Mouse (Mus musculus) megakaryocyte, embryonic 14.5 days (primary cell): ENCODE data around the gene Washc1. TPM values are rescaled to one million over a fixed set of nuclear protein-coding genes. Genes with fewer than 3 reads are reported as not detected.
"Not testable (repeated sequence)": the region's sequence is repeated elsewhere in the genome, so short reads cannot be mapped to it uniquely, and the experiment has no call there.

Experiments used
- H3K27me3 ChIP-seq: replicated peaks from 2 replicates; pipeline ENCODE3; 2012; ENCODE audit warnings: inconsistent platforms
- H3K36me3 ChIP-seq: replicated peaks from 2 replicates; pipeline ENCODE3; 2012; ENCODE audit warnings: low read length, inconsistent platforms, mixed read lengths
- H3K4me1 ChIP-seq: 2 replicates; pipeline ENCODE4 v1.6.1; 2012; ENCODE audit warnings: inconsistent platforms
- H3K4me3 ChIP-seq: replicated peaks from 2 replicates; pipeline ENCODE3; 2012; ENCODE audit warnings: moderate library complexity, mild to moderate bottlenecking, inconsistent platforms
- H3K9me3 ChIP-seq: 2 replicates; pipeline ENCODE4 v1.6.1; 2012; ENCODE audit warnings: inconsistent platforms
- FLI1 ChIP-seq: IDR thresholded peaks from 2 replicates; pipeline ENCODE4 v1.6.1; 2012; ENCODE audit warnings: low read length, inconsistent platforms, mixed read lengths
- GATA1 ChIP-seq: IDR thresholded peaks from 3 replicates; pipeline ENCODE4 v1.6.1; 2012; ENCODE audit warnings: mixed read lengths, low read length, inconsistent platforms, borderline replicate concordance
- polyA plus RNA-seq: library from polyadenylated mRNA; stranded (reverse); fragments of >175 nt; gene quantifications from 2 replicates; pipeline ENCODE4 v1.2.3, GENCODE M21; 2012; ENCODE audit warnings: low replicate concordance; ENCODE audit not compliant: insufficient read depth

The Washc1 gene
- 19.3 and 64.7 TPM in 2 replicates for polyA plus RNA-seq

DNA sequence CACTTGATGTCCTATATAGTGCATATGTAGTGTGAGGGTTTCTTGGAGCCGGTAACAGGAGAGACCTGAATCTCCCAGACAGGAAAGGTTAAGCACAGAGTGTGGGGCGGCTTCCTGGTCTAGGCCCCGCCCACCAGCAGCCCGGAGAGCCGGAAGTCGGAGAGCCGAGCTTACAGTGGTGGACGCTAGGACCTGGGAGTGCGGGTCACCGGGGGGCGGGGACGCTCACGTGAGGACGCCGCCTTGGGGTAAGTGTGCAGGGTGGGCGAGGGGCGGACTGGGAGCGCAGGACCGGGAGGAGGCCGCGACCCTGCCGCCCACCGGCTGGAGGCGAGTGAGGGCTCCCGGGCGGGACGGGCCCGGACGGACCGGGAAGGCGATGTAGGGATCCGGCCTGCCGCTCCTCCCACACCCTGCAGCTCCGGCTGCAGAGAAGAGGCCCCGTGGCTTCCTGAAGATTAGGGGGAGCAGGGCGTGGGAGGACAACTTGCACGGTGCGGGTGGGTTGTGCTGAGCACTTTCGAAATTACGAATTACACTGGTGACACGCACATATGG lies at the start of gene Washc1:
TSS of gene Washc1 (plus strand) at position 144 of the 558 bp plus-strand sequence.
- peaks cover 38% of the 10 kb centered on the region for H3K36me3 ChIP-seq
- no peaks in the 10 kb centered on the region for H3K27me3 ChIP-seq
- no peaks in the 10 kb centered on the region for H3K9me3 ChIP-seq
- H3K4me1 ChIP-seq: peaks cover 72% of the 10 kb centered on the region
- TF ChIP-seq FLI1 (no peak), GATA1 (no peak)
- H3K4me3 ChIP-seq: peak within 1 kb of the TSS; percentile 97

DNA sequence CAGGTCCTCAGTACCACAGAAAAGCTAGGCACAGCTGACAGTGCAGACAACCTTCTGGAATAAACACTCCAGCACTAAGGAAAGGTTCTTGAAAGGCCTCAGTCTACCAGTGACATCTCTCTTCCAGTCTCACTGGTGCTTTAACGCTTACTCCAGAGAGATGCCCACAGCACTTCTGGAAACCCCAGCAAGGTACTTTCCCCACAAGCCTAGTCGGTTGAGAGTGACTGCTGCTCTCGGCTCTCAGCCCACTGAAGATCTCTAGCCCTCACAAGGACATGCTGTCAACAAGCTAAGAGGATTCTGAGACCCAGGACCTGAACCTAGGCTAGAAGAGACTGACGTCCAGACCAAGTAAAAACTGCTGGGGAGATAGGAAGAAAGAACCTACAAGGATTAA lies 46.2 kb upstream of the Washc1 start:
- H3K9me3 ChIP-seq: no peaks in the 10 kb centered on the region
- H3K4me1 ChIP-seq: peaks cover 55% of the 10 kb centered on the region
- no peaks in the 10 kb centered on the region for H3K36me3 ChIP-seq
- H3K27me3 ChIP-seq: no peaks in the 10 kb centered on the region
- no peak overlapping the region for H3K4me3 ChIP-seq
- no peak for TF ChIP-seq GATA1

DNA sequence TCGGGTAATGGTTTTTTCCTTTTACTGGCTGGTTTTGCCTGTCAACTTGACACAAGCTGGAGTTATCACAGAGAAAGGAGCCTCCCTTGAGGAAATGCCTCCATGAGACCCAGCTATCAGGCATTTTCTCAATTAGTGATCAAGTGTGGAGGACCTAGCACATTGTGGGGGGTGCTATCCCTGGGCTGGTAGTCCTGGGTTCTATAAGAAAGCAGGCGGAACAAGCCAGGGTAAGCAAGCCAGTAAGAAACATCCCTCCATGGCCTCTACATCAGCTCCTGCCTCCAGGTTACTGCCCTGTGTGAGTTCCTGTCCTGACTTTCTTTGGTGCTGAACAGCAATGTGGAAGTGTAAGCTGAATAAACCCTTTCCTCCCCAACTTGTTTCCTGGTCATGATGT lies 42.3 kb upstream of the Washc1 start:
- H3K4me1 ChIP-seq: peaks cover 67% of the 10 kb centered on the region
- not testable (repeated sequence) for H3K36me3 ChIP-seq, H3K9me3 ChIP-seq

DNA sequence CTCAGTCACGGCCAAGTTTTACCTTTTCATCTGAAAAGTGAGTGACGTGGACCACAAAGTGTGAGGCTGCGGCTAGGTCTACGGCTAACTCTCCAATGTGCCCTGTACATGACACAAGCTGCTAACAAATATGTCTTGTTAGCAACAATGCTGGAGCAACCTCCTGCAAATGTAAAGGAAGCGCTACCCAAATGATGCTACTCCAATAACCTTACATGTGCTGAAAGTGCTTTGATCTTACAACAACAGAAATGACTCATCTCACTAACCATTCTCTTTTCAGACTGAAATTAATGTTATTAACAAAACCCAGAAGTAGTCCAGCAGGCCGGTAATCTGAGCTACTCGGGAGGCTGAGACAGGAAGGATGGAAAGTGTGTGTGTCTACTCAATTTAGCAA lies 37.4 kb upstream of the Washc1 start:
- Histone ChIP-seq H3K4me1 (peaks cover 63% of the 10 kb centered on the region), H3K9me3 (no peaks in the 10 kb centered on the region), H3K36me3 (peaks cover 9% of the 10 kb centered on the region), H3K4me3 (peak overlapping the region; percentile 55), H3K27me3 (no peaks in the 10 kb centered on the region)
- TF ChIP-seq FLI1: no peak
- TF ChIP-seq GATA1: no peak

More for the DNA sequence above, 42.3 kb upstream of the Washc1 start:
- H3K27me3 ChIP-seq, H3K4me3 ChIP-seq: not testable (repeated sequence)

DNA sequence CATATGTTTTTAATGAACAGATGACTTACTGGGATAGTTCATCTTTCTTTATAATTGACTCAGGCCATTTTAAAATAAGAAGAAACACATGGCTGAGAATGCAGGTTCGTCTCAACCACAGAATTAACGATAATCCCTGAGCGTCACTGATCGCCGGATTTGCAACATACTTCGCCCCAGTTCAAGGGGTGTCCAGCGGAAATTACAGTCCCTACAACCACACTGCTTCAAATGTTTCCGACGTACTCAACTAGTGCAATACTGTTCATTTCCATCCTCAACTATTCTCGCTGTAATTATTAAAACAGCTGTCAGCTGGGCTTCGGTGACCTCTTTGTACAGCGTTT lies 35.5 kb upstream of the Washc1 start:
- TF ChIP-seq FLI1 (no peak), GATA1 (no peak)
- no peaks in the 10 kb centered on the region for H3K27me3 ChIP-seq
- peaks cover 24% of the 10 kb centered on the region for H3K36me3 ChIP-seq
- H3K9me3 ChIP-seq: no peaks in the 10 kb centered on the region
- peaks cover 56% of the 10 kb centered on the region for H3K4me1 ChIP-seq
- peak overlapping the region; percentile 98 for H3K4me3 ChIP-seq

DNA sequence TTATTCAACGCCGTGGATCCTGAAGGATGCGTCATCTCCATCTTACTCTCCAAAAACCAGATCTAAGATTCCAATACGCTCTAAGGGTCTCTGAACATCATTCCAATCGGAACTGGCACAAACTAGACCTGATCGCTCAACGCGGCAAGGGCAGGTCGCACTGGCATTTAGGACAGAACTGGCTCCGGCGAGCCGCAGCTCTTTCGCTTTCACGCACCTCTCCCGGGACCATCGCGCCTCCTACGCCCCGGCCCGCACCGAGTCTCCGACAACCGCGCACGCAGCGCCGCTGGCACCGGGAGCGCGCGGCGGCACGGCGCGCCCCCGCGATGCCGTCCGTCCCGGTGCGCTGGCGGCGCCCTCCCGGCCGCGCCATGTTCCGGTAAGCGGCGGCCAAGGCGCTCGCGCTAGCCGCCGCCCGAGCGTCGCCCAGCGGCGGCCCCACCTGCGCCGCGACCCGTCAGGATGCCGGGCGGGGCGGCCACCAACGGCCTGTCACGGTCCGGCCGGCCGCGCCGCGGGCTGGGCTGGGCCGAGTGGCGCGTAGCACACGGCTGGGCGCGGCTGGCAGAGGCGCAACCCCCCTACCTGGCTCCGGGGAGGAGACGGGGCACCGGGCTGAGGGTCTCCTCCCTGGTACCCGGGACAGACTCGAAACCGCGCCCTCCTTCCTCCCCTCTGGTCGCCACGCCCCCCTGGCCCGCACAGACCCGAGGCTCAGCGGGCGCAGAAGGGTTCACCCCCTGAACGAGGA lies 35.0 kb upstream of the Washc1 start:
- no peak for TF ChIP-seq FLI1
- TF ChIP-seq GATA1: no peak
- H3K9me3 ChIP-seq: no peaks in the 10 kb centered on the region
- peaks cover 30% of the 10 kb centered on the region for H3K36me3 ChIP-seq
- H3K4me3 ChIP-seq: peak overlapping the region; percentile 98
- H3K4me1 ChIP-seq: peaks cover 57% of the 10 kb centered on the region
- no peaks in the 10 kb centered on the region for H3K27me3 ChIP-seq

DNA sequence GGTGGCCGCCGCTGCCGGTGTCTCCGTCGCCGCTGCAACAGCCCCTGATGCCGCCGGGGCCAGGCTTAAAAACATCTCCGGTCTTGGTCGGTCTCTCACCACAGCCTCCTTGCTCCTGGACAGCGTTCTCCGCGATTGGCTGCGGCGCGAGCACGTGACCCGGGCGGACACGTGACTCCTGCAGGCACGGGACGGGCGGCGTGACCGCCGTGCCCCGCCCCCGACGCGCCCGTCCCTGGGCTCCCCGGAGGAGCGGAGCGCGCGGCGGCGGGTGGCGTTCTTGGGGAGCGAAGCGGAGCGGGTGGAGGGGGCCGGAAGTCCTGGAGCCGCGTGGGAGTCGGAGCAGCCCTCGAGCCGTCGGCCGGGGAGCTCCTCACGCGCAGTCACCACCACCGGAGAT lies 34.4 kb upstream of the Washc1 start, which contains the start of gene Ankrd12:
TSS of gene Ankrd12 (minus strand) at position 156 of the 400 bp plus-strand sequence.
- no peaks in the 10 kb centered on the region for H3K9me3 ChIP-seq
- no peaks in the 10 kb centered on the region for H3K27me3 ChIP-seq
- H3K4me1 ChIP-seq: peaks cover 53% of the 10 kb centered on the region
- H3K36me3 ChIP-seq: peaks cover 36% of the 10 kb centered on the region
- peak within 1 kb of the TSS; percentile 98 for H3K4me3 ChIP-seq
- no peak for TF ChIP-seq GATA1
- no peak for TF ChIP-seq FLI1

DNA sequence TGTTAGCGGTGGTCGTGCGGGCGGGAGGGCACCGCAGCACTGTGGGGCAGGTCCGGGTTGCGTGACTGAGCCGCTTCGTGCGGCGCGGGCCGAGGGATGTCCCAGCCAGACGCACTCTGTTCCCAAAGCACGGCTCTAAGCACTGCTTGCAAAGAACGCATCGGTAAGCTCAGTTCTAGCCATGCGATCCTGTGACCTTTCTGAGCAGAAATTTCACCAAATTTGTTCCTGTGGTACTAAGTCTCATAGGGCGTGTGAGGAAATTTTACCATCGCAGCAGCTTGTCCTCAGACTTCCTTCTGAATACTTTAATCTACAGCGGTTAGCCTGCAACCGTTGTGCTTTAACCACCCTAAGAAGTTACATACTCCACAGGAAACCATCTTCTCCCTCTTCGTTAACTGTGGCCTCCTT lies 33.9 kb upstream of the Washc1 start:
- Histone ChIP-seq H3K36me3 (peaks cover 36% of the 10 kb centered on the region), H3K4me3 (peak overlapping the region; percentile 98), H3K27me3 (no peaks in the 10 kb centered on the region), H3K4me1 (peaks cover 48% of the 10 kb centered on the region), H3K9me3 (no peaks in the 10 kb centered on the region)
- TF ChIP-seq FLI1: no peak
- no peak for TF ChIP-seq GATA1

DNA sequence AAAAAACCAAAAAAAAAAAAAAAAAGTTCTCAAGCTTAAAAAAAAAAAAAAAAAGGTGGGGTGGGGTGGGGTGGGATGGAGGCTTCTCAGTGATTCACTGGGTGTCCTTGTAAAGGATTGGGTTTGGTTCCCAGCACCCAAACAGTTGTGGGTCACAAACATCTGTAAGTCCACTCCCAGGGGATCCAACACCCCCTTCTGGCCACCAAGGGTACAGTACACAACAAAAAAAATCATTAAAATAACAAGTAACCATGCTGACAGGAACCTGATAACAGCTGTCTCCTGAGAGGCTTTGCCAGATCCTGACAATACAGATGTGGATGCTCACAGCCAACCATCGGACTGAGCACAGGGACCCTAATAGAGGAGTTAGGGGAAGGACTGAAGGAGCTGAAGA lies 26.9 kb upstream of the Washc1 start:
- H3K4me3 ChIP-seq: no peak overlapping the region

DNA sequence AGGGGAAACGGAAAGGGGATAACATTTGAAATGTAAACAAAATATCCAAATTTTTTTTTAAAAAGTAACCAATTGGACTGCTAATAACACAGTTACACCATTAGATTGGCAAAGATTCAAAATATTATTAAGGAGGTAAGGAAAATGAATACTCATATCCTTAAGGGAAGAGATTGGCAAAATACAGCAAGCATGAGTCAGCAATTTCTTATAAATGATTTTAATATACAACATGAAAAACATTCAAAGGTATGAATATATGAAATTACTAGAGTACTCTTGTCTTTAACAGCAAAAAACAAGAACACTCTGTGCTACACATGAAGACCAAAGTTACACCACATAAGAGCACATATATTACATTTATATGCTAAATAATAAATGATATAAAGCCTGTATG lies 26.3 kb upstream of the Washc1 start:
- H3K36me3 ChIP-seq: peaks cover 79% of the 10 kb centered on the region
- TF ChIP-seq GATA1: no peak
- TF ChIP-seq FLI1: no peak
- H3K9me3 ChIP-seq: no peaks in the 10 kb centered on the region
- peaks cover 13% of the 10 kb centered on the region for H3K4me1 ChIP-seq
- no peak overlapping the region for H3K4me3 ChIP-seq
- H3K27me3 ChIP-seq: no peaks in the 10 kb centered on the region

More for the DNA sequence above, 26.9 kb upstream of the Washc1 start:
- TF ChIP-seq GATA1 (no peak), FLI1 (no peak)
- Histone ChIP-seq H3K27me3 (no peaks in the 10 kb centered on the region), H3K36me3 (peaks cover 80% of the 10 kb centered on the region), H3K4me1 (peaks cover 13% of the 10 kb centered on the region), H3K9me3 (no peaks in the 10 kb centered on the region)
